Mouse (Mus musculus): Measurements from ENCODE around the gene Rps6ka2. TPM values are rescaled to one million over a fixed set of nuclear protein-coding genes. Genes with fewer than 3 reads are reported as not detected.
A peak's percentile ranks its signal among the peaks of the same experiment; 100 is the strongest.
"Not testable (repeated sequence)": the region's sequence is repeated elsewhere in the genome, so short reads cannot be mapped to it uniquely, and the experiment has no call there.

Rps6ka2 gene
- total RNA-seq, 2 experiments from 2014 or later: 34.3 TPM

- no peak for DNase-seq (ENCODE audit: extremely low spot score in 1 of 2, low spot score in 1 of 2)
These were observed 821 bp upstream of the Rps6ka2 start for GRCm38 (mm10) chr17:7168961-7169626.

- peak in 1 of 2 experiments; percentile 42 for DNase-seq (ENCODE audit: extremely low spot score in 1 of 2, low spot score in 1 of 2)
These were observed 685 bp downstream of the Rps6ka2 start for GRCm38 (mm10) chr17:7170304-7171295.

- DNase-seq (ENCODE audit: extremely low spot score in 1 of 2, low spot score in 1 of 2): no peak
These were observed 3.6 kb downstream of the Rps6ka2 start for GRCm38 (mm10) chr17:7173331-7174028.

GRCm38 (mm10) chr17:7175293-7175692, 5.4 kb downstream of the Rps6ka2 start:
- DNase-seq (ENCODE audit: extremely low spot score in 1 of 2, low spot score in 1 of 2): no peak

GRCm38 (mm10) chr17:7176394-7176793, 6.5 kb downstream of the Rps6ka2 start:
- no peak for DNase-seq (ENCODE audit: extremely low spot score in 1 of 2, low spot score in 1 of 2)

- no peak for DNase-seq (ENCODE audit: extremely low spot score in 1 of 2, low spot score in 1 of 2)
These were observed 8.3 kb downstream of the Rps6ka2 start for GRCm38 (mm10) chr17:7178196-7178595.

- no peak for DNase-seq (ENCODE audit: extremely low spot score in 1 of 2, low spot score in 1 of 2)
These were observed 12.3 kb downstream of the Rps6ka2 start for GRCm38 (mm10) chr17:7182187-7182586.

- not testable (repeated sequence) for DNase-seq (ENCODE audit: extremely low spot score in 1 of 2, low spot score in 1 of 2)
These were observed 17.1 kb downstream of the Rps6ka2 start for GRCm38 (mm10) chr17:7187037-7187436.

- no peak for DNase-seq (ENCODE audit: extremely low spot score in 1 of 2, low spot score in 1 of 2)
These were observed 19.5 kb downstream of the Rps6ka2 start for GRCm38 (mm10) chr17:7189425-7189824.

- no peak for DNase-seq (ENCODE audit: extremely low spot score in 1 of 2, low spot score in 1 of 2)
These were observed 20.1 kb downstream of the Rps6ka2 start for GRCm38 (mm10) chr17:7189975-7190374.

GRCm38 (mm10) chr17:7194140-7194840, 24.4 kb downstream of the Rps6ka2 start:
- no peak for DNase-seq (ENCODE audit: extremely low spot score in 1 of 2, low spot score in 1 of 2)

GRCm38 (mm10) chr17:7197121-7197925, 27.4 kb downstream of the Rps6ka2 start:
- no peak for DNase-seq (ENCODE audit: extremely low spot score in 1 of 2, low spot score in 1 of 2)

GRCm38 (mm10) chr17:7204771-7205406, 35.0 kb downstream of the Rps6ka2 start:
- DNase-seq (ENCODE audit: extremely low spot score in 1 of 2, low spot score in 1 of 2): no peak

GRCm38 (mm10) chr17:7206434-7207145, 36.7 kb downstream of the Rps6ka2 start:
- DNase-seq (ENCODE audit: extremely low spot score in 1 of 2, low spot score in 1 of 2): no peak

GRCm38 (mm10) chr17:7210648-7211047, 40.7 kb downstream of the Rps6ka2 start:
- no peak for DNase-seq (ENCODE audit: extremely low spot score in 1 of 2, low spot score in 1 of 2)

- DNase-seq (ENCODE audit: extremely low spot score in 1 of 2, low spot score in 1 of 2): no peak
These were observed 42.0 kb downstream of the Rps6ka2 start for GRCm38 (mm10) chr17:7211893-7212292.

- no peak for DNase-seq (ENCODE audit: extremely low spot score in 1 of 2, low spot score in 1 of 2)
These were observed 43.3 kb downstream of the Rps6ka2 start for GRCm38 (mm10) chr17:7213214-7213613.

- peak; percentile 55 to 72 for DNase-seq (ENCODE audit: extremely low spot score in 1 of 2, low spot score in 1 of 2)
These were observed 44.1 kb downstream of the Rps6ka2 start for GRCm38 (mm10) chr17:7214061-7214460.

All from layer of hippocampus, postnatal 25 days (tissue).